Mouse (Mus musculus) layer of hippocampus, adult 9-11 months (tissue): Measurements from ENCODE around the gene Dynlt1b.
A peak's percentile ranks its signal among the peaks of the same experiment; 100 is the strongest.
"Not testable (repeated sequence)": the region's sequence is repeated elsewhere in the genome, so short reads cannot be mapped to it uniquely, and the experiment has no call there.

Source experiments
- DNase-seq: peaks from one replicate; pipeline ENCODE4 v3.0.0; 2022

Gene Dynlt1b

GRCm38 (mm10) chr17:6429945-6430344, at the start of gene Dynlt1b:
Gene Dynlt1b, plus strand, starts transcription at chr17:6430112.
- peak; percentile 100 for DNase-seq

DNA sequence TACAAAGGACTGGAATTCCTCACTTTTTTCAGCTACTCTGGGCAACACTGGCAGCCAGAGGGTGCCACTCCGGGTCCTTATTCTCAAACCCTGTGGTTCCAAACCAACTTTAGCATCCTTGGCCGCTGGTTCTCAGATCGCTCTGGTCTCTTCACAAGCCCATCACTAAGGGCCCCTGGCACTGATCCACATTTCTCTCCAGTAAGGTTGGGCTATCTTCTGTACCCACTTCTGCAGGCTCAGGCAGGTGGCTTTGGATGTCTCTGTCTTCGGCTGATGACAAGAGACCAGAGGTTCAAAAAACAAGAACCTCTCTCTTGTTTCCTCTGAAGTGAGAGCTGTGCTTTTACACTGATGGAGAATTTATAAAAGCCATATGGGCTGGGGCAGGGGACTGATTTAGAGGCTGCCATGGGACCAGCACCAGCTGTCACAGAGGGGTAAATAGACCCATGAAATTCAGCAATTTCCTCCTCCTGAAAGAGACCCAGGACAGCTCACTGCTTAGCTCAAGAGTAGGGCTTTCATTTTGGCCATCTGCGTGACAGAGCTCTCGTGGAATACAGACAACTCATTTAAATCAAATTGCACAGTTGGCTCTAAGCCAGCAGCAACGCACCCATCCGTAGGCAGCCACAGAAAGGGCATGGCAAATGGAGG, 49.6 kb upstream of the Dynlt1b start:
- not testable (repeated sequence) for DNase-seq

GRCm38 (mm10) chr17:6381071-6381682, 48.7 kb upstream of the Dynlt1b start:
- not testable (repeated sequence) for DNase-seq

DNA sequence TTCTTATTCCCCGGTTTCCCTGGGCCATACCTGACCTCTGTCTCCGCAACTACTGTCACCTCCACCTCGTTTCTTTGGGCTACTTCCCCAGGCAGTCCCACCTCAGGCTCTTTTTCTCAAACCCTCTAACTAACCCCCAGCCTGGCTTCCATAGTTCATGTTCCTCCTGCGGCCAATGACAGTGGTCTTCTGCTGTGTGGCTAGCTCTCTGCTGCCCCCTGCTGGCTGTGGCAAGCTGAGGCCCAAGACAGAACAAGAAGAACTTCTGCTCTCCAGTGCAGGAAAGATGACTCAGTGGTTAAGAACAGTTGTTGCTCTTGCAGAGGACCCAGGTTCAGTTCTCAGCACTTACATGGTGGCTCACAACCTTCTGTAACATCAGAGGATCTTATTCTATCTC, 43.0 kb upstream of the Dynlt1b start:
- not testable (repeated sequence) for DNase-seq

DNA sequence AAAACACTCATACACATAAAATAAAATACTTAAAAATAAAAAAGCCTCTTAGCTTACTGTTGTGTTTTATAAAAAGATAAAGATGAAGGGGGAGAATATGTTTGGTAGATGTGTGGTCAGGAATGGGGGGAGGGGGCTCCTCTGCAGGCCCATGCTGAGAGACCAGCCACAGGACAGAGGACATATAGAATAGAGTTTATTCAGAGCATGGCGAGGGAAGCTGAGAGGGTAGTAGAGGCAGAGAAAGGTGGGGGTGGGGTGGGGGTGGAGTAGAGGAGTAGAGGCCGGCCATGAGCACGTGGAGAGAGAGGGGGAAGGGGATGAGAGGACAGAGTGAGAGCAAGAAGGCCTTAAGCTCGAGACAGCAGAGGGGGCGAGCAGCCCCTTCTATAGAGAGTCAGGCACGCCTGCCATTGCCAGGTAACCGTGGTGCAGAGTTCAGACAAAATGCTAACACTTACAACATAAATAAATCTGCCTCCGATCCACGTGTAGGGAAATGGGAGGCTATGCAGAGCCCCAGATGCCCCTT, 42.5 kb upstream of the Dynlt1b start:
- not testable (repeated sequence) for DNase-seq

DNA sequence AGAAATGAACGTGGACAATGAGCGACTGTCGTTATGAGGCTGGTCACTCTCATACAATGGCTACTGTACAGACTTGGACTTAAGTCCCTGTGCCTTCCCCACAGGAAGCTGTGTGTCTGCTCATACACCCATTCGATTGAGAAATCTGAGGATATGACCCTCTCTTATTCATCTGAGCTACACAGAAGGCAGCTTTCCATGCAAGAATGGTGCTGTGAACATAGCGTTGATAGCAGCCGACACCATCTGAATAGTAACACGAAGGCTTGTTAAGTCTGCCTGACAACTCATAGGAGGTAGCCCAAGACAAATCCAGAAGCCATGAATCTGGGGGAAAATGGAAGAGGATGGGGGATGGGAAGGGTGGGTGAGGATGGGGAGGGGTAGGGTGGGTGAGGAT, 40.4 kb upstream of the Dynlt1b start:
- not testable (repeated sequence) for DNase-seq

DNA sequence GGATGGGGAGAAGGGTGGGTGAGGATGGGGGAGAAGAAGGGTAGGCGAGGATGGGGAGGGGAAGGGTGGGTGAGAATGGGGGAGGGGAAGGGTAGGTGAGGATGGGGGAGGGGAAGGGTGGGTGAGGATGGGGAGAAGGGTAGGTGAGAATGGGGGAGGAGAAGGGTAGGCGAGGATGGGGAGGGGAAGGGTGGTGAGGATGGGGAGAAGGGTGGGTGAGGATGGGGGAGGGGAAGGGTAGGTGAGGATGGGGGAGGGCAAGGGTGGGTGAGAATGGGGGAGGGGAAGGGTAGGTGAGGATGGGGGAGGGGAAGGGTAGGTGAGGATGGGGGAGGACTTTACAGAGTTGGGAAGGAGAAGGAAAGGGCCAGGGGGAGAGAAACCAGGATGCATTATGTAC, 39.2 kb upstream of the Dynlt1b start:
- DNase-seq = not testable (repeated sequence)

GRCm38 (mm10) chr17:6391736-6392135, 38.2 kb upstream of the Dynlt1b start:
- not testable (repeated sequence) for DNase-seq

- not testable (repeated sequence) for DNase-seq
Observed at GRCm38 (mm10) chr17:6392473-6393340, 37.2 kb upstream of the Dynlt1b start.

- DNase-seq = not testable (repeated sequence)
Observed at GRCm38 (mm10) chr17:6398079-6398478, 31.8 kb upstream of the Dynlt1b start.

DNA sequence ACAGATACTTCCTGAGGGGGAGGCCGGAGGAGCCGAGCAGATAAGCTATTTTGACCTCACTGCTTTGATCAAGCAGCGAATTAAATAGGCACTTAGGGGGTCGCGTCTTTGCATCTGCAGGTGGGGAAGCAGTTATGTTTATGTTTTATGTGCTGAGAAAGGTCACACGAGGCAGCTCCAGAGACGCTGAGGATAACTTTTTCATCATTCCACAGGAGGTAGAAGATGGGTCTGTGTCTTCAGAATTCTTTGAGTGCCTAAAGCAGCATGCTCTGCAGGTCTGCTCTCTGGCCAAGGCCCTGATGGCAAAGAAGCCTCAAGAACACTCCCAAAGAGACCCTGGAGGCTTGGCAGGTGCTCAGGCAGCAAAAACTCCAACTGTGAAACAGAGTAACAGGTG, 31.1 kb upstream of the Dynlt1b start:
- DNase-seq = not testable (repeated sequence)

- DNase-seq = not testable (repeated sequence)
Observed at GRCm38 (mm10) chr17:6399281-6400096, 30.4 kb upstream of the Dynlt1b start.

DNA sequence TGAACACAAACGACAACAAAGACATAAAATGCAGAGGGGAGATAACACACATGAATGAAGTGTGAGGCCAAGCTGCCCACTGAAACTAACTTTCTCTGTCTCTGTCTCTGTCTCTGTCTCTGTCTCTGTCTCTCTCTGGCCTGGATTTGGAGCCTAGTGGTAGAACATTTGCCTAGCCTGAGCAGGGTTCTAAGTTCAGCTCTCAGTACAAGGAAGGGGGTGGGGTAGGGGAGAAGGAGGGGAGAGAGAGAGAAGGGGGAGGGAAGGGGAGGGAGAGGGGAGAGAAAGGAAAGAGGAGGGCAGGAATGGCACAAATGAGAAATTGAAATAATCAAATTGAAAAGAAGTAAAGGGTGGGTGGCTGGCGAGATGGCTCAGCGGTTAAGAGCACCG, 29.8 kb upstream of the Dynlt1b start:
- not testable (repeated sequence) for DNase-seq

GRCm38 (mm10) chr17:6404493-6404892, 25.4 kb upstream of the Dynlt1b start:
- DNase-seq = not testable (repeated sequence)

DNA sequence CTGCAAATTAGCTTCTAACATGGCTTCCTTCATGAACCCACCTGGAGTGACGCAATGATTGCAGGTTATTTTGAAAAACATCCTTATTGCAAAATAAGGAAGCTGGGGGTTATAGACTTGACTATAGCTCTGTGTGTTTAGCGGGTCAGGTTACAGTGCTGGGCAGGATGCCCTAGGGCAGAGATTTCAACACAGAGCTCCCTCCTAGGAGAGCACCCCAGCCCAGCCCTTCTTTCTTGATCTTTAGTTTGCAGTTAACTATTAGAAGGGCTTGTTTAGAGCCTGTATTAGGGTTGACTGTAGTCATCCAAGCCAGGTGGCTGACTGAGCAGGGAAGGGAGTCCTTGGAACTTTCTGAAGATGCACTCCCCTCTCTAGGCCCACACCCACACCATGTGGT, 22.9 kb upstream of the Dynlt1b start:
- not testable (repeated sequence) for DNase-seq

DNA sequence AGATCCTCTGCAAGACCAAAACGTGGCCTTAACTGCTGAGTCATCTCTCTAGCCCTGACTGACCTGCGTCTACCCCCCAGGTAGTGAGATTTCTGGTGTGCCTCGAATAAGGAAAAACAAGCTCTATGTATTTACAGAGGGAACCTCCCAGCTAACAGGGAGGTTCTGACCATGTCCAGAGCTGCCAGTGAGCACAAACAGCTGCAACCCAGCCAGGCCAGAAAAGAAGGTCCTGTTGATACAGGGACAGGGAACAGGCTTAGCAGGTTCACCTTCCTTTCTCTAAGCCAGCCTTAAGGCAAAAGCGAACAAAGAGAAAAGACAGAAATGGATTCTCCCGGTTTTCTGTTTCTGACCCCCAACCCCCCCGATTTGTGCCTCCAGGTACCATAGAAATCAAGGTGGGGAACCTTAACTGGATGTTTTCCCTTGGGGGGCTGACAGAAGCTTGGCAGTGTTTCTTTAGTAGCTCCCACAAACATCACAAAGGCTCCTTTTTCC, 19.1 kb upstream of the Dynlt1b start:
- not testable (repeated sequence) for DNase-seq

- DNase-seq = not testable (repeated sequence)
Observed at GRCm38 (mm10) chr17:6417118-6417517, 12.8 kb upstream of the Dynlt1b start.

GRCm38 (mm10) chr17:6420557-6420956, 9.4 kb upstream of the Dynlt1b start:
- DNase-seq = not testable (repeated sequence)

DNA sequence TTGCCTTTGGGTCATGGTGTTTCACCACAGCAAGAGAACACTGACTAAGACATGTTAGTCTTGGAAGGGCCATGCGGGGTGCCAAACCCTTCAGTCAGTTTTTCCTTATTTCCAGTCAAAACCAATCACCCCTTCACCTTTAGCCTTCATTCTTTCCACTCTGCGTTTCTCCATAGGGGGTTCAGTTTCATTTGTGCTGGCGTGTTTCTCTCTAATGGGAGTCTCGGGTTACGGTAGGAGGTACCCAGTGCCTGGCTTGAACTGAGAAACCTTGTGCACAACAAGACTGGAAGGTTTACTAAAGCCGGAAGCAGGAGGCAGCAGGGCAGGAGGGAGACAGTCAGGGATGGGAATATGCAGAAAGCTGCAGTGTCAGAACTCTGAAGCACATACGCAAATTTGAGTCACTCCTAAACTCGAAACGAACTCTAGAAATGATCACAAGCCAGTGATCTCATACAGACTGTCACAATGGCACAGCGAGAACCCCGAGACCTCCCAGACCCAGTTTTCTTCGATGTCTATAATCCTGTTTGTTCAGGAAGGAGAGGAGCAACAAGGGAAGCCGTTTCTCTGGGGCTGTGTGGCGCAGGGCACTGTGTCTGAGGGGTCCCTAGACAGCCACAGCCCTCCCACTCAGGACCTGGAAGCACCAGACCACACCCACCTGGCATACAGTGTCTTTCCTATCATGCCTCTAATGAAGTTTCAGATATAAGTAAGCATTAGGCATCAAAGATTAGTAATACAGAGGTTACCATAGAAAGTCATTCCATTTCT, 8.2 kb upstream of the Dynlt1b start:
- DNase-seq = not testable (repeated sequence)

DNA sequence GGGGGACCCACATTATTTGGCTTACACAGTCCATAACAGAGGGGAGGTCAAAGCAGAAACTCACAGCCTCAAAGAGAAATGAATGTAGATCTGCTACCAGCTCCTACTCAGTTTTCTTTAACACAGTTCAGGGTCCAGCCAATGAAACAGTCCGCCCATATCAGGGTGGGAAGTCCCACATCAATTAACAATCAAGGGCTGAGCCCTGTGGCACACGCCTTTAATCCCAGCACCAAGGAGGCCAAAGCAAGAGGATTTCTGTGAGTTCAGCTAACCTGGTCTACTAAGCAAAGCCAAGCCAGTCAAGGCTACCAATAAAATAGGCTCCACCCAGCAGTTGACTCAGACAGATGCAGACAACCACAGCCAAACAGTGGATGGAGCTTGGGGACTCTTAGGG, 7.5 kb upstream of the Dynlt1b start:
- DNase-seq = not testable (repeated sequence)

- DNase-seq = not testable (repeated sequence)
Observed at GRCm38 (mm10) chr17:6422805-6423204, 7.1 kb upstream of the Dynlt1b start.
